Mouse (Mus musculus) lung, postnatal 0 days (tissue): ENCODE results near the gene Zyx. TPM values are rescaled to one million over a fixed set of nuclear protein-coding genes. Genes with fewer than 3 reads are reported as not detected.

Source experiments
- ATAC-seq: fragments of 200-750 bp; cut with Nextera tagmentation; 2 replicates; pipeline ENCODE4 v1.8.0; 2017; ENCODE audit warnings: moderate library complexity
- DNase-seq: peaks from one replicate; pipeline ENCODE4 v3.0.0-alpha.2; 2016; ENCODE audit warnings: low spot score
- H3K27ac ChIP-seq: fragments of 300-500 bp; sonication (generic); 2 replicates; pipeline ENCODE4 v1.5.1; 2014; ENCODE audit warnings: antibody characterized with exemption, mild to moderate bottlenecking, low read length, mixed read lengths
- H3K27me3 ChIP-seq: fragments of 300-500 bp; sonication (generic); replicated peaks from 2 replicates; pipeline ENCODE4 v1.6.1; 2014; ENCODE audit warnings: low read length, mixed read lengths; ENCODE audit not compliant: insufficient read depth
- H3K36me3 ChIP-seq: fragments of 300-500 bp; sonication (generic); 2 replicates; pipeline ENCODE4 v1.6.1; 2014; ENCODE audit warnings: low read length, mixed read lengths; ENCODE audit not compliant: insufficient read depth
- H3K4me1 ChIP-seq: fragments of 300-500 bp; sonication (generic); 2 replicates; pipeline ENCODE4 v1.6.1; 2014; ENCODE audit warnings: antibody characterized with exemption, low read depth, low read length, mixed read lengths; ENCODE audit not compliant: insufficient read depth
- H3K4me2 ChIP-seq: fragments of 300-500 bp; sonication (generic); replicated peaks from 2 replicates; pipeline ENCODE4 v1.6.1; 2014; ENCODE audit warnings: low read depth, mild to moderate bottlenecking, low read length, moderate library complexity, mixed read lengths
- H3K4me3 ChIP-seq: fragments of 300-500 bp; sonication (generic); 2 replicates; pipeline ENCODE4 v1.5.1; 2014; ENCODE audit warnings: low read depth, low read length
- H3K9ac ChIP-seq: fragments of 300-500 bp; sonication (generic); replicated peaks from 2 replicates; pipeline ENCODE4 v1.6.1; 2014; ENCODE audit warnings: low read depth, mild to moderate bottlenecking
- H3K9me3 ChIP-seq: fragments of 300-500 bp; sonication (generic); 2 replicates; pipeline ENCODE4 v1.6.1; 2016; ENCODE audit warnings: low read length, mixed read lengths
- CTCF ChIP-seq: IDR thresholded peaks from 2 replicates; pipeline ENCODE4 v1.5.1; 2016; ENCODE audit warnings: antibody characterized with exemption, mild to moderate bottlenecking
- EP300 ChIP-seq: IDR thresholded peaks from 2 replicates; pipeline ENCODE4 v1.6.1; 2016; ENCODE audit warnings: antibody characterized with exemption, mild to moderate bottlenecking, control low read depth
- WGBS: fragments of 180-500 bp; shearing (Covaris S2); extraction: QIAGEN DNeasy Blood & Tissue Kit; methylation state at CpG from one replicate; pipeline ENCODE4 v1.1.7; 2014; 5-methylcytosine and 5-hydroxymethylcytosine counted together
- polyA plus RNA-seq: library from polyadenylated mRNA; unstranded; fragments of >200 nt; fragmentation: Nextera tagmentation; extraction: Ambion mirVana; gene quantifications from 2 replicates; pipeline ENCODE4 v1.2.1, GENCODE M21; 2015

Zyx gene
- 166 and 183 TPM in 2 replicates for polyA plus RNA-seq

- H3K36me3 ChIP-seq, result peaks cover under 1% of the 10 kb centered on the region; the same call in 1 of the 2 replicates
- peak within 1 kb of the TSS; percentile 99 for H3K4me3 ChIP-seq
- peak within 1 kb of the TSS; percentile 96 for H3K9ac ChIP-seq
- peak within 1 kb of the TSS; percentile 84 for H3K4me2 ChIP-seq
- H3K27me3 ChIP-seq, result no peaks in the 10 kb centered on the region
- no peaks in the 10 kb centered on the region for H3K9me3 ChIP-seq
- H3K27ac ChIP-seq, result peak within 1 kb of the TSS; percentile 98
- peak; percentile 9; the same call in 1 of the 2 replicates for TF ChIP-seq EP300
- TF ChIP-seq CTCF, result peak; percentile 65
- 0% methylated on average over 23 of the region's 36 CpGs for WGBS
- ATAC-seq, result peak; percentile 92
- peaks cover 26% of the 10 kb centered on the region; the same call in 1 of the 2 replicates for H3K4me1 ChIP-seq
- DNase-seq, result peak; percentile 99
Observed at GRCm38 (mm10) chr6:42349426-42350020, at the start of gene Zyx. Gene Zyx (plus strand): TSS chr6:42349630.

GRCm38 (mm10) chr6:42309816-42310378 is 39.5 kb upstream of the Zyx start:
- Histone ChIP-seq H3K27me3 (no peaks in the 10 kb centered on the region), H3K9me3 (no peaks in the 10 kb centered on the region), H3K4me1 (no peaks in the 10 kb centered on the region), H3K36me3 (no peaks in the 10 kb centered on the region), H3K4me2 (no peak overlapping the region), H3K9ac (no peak overlapping the region), H3K4me3 (no peak overlapping the region), H3K27ac (no peak overlapping the region)
- 40% methylated on average over 8 of the region's 8 CpGs for WGBS
- TF ChIP-seq EP300, result no peak
- TF ChIP-seq CTCF, result peak; percentile 51
- DNase-seq (no peak), ATAC-seq (no peak)

GRCm38 (mm10) chr6:42310427-42311053 is 38.9 kb upstream of the Zyx start:
- no peaks in the 10 kb centered on the region for H3K36me3 ChIP-seq
- no peaks in the 10 kb centered on the region for H3K9me3 ChIP-seq
- no peaks in the 10 kb centered on the region for H3K27me3 ChIP-seq
- 72% methylated on average over 2 of the region's 2 CpGs for WGBS
- DNase-seq, result no peak
- TF ChIP-seq EP300, result no peak
- no peak for TF ChIP-seq CTCF
- no peak for ATAC-seq
- H3K4me1 ChIP-seq, result no peaks in the 10 kb centered on the region
- H3K9ac ChIP-seq, result no peak overlapping the region
- H3K4me2 ChIP-seq, result no peak overlapping the region
- no peak overlapping the region for H3K27ac ChIP-seq
- no peak overlapping the region for H3K4me3 ChIP-seq

- Histone ChIP-seq H3K9me3 (no peaks in the 10 kb centered on the region), H3K27ac (no peak overlapping the region), H3K27me3 (0 out of 2 replicates have a peak, but pooled peaks cover 3% of the 10 kb centered on the region), H3K9ac (no peak overlapping the region), H3K4me3 (no peak overlapping the region), H3K4me1 (no peaks in the 10 kb centered on the region), H3K36me3 (no peaks in the 10 kb centered on the region), H3K4me2 (no peak overlapping the region)
- ATAC-seq (peak; percentile 52), DNase-seq (no peak)
- WGBS, result 64% methylated on average over 4 of the region's 4 CpGs
- no peak for TF ChIP-seq CTCF
- TF ChIP-seq EP300, result no peak
Observed at GRCm38 (mm10) chr6:42318293-42318692, 31.1 kb upstream of the Zyx start.

- no peak for DNase-seq
- H3K36me3 ChIP-seq, result no peaks in the 10 kb centered on the region
- ATAC-seq, result peak; percentile 34; the same call in 1 of the 2 replicates
- H3K4me2 ChIP-seq, result peak overlapping the region; percentile 89
- no peaks in the 10 kb centered on the region for H3K9me3 ChIP-seq
- TF ChIP-seq EP300 (no peak), CTCF (no peak)
- peaks cover 17% of the 10 kb centered on the region; the same call in 1 of the 2 replicates for H3K27me3 ChIP-seq
- H3K4me3 ChIP-seq, result peak overlapping the region; percentile 51
- H3K27ac ChIP-seq, result no peak overlapping the region
- no peak overlapping the region for H3K9ac ChIP-seq
- WGBS, result 2% methylated on average over 28 of the region's 28 CpGs
- H3K4me1 ChIP-seq, result peaks cover 6% of the 10 kb centered on the region; the same call in 1 of the 2 replicates
Observed at GRCm38 (mm10) chr6:42323371-42324066, 25.9 kb upstream of the Zyx start.

GRCm38 (mm10) chr6:42324067-42324481 is 25.4 kb upstream of the Zyx start:
- under 1% methylated on average over 9 of the region's 32 CpGs for WGBS

More at GRCm38 (mm10) chr6:42324067-42324481, 25.4 kb upstream of the Zyx start:
- H3K27me3 ChIP-seq, result peaks cover 17% of the 10 kb centered on the region; the same call in 1 of the 2 replicates
- H3K9ac ChIP-seq, result no peak overlapping the region
- peak overlapping the region; percentile 89 for H3K4me2 ChIP-seq
- no peaks in the 10 kb centered on the region for H3K36me3 ChIP-seq
- no peak overlapping the region for H3K27ac ChIP-seq
- ATAC-seq (peak; percentile 25), DNase-seq (no peak)
- peak overlapping the region; percentile 51 for H3K4me3 ChIP-seq
- no peak for TF ChIP-seq CTCF
- no peak for TF ChIP-seq EP300
- peaks cover 6% of the 10 kb centered on the region; the same call in 1 of the 2 replicates for H3K4me1 ChIP-seq
- H3K9me3 ChIP-seq, result no peaks in the 10 kb centered on the region
